27 mouse cellular contexts compared by ENCODE assay signal in genomic region chr7:126443997-126444396, GRCm38 (mm10). TPM values are rescaled to one million over a fixed set of nuclear protein-coding genes. Genes with fewer than 3 reads are reported as not detected.
"Had no signal": no experiment of that assay in that cellular context is flagged by ENCODE, and none has a peak within 500 bp of the region (broad histone marks: within the 10 kb centered on the region; RNA-seq: fewer than 3 reads in every experiment).

No protein-coding gene starts in this region.

- H3K9ac ChIP-seq: hindbrain, embryonic 12.5 days; hindbrain, embryonic 14.5 days; intestine, embryonic 15.5 days; limb, embryonic 12.5 days; liver, embryonic 13.5 days; liver, embryonic 15.5 days had no signal

- H3K27me3 ChIP-seq: hindbrain, embryonic 12.5 days; intestine, embryonic 15.5 days; limb, embryonic 12.5 days; liver, embryonic 13.5 days; liver, embryonic 15.5 days had no signal

- H3K4me1 ChIP-seq: hindbrain, embryonic 10.5 days; hindbrain, embryonic 12.5 days; intestine, embryonic 15.5 days; limb, embryonic 10.5 days; limb, embryonic 12.5 days; liver, embryonic 13.5 days; liver, embryonic 15.5 days had no signal

- H3K27ac ChIP-seq: hindbrain, embryonic 10.5 days; hindbrain, embryonic 12.5 days; hindbrain, embryonic 14.5 days; intestine, embryonic 15.5 days; layer of hippocampus, adult 2 months; left cerebral cortex, adult 2 months; limb, embryonic 10.5 days; limb, embryonic 12.5 days; liver, embryonic 13.5 days; liver, embryonic 15.5 days had no signal

- H3K4me3 ChIP-seq: hindbrain, embryonic 10.5 days; hindbrain, embryonic 12.5 days; intestine, embryonic 15.5 days; layer of hippocampus, adult 2 months; left cerebral cortex, adult 2 months; limb, embryonic 10.5 days; limb, embryonic 12.5 days; liver, embryonic 13.5 days; liver, embryonic 15.5 days had no signal

- DNase-seq: gastrocnemius, postnatal 25 days; heart, postnatal 10 days; heart, postnatal 4 days; kidney, adult 18-20 months; kidney, adult 8-10 months; kidney, postnatal 25 days; kidney, postnatal 4 days; liver; liver, embryonic 13.5 days had no signal

RNA-seq across cellular contexts. Expression of gene Atp2a1, which starts 18.9 kb away (rescaled TPM):
- total RNA-seq: granulocyte monocyte progenitor cell, adult 5-6 weeks had no signal

RNA-seq across cellular contexts. Expression of gene Cd19, which starts 29.3 kb away (rescaled TPM):
- total RNA-seq: granulocyte monocyte progenitor cell, adult 5-6 weeks; layer of hippocampus, adult 2 months; layer of hippocampus, postnatal 25 days; left cerebral cortex, adult 2 months; left cerebral cortex, postnatal 14 days; left cerebral cortex, postnatal 36 days had no signal
- polyA plus RNA-seq: heart, embryonic 11.5 days; heart, embryonic 14.5 days; hindbrain, embryonic 10.5 days; hindbrain, embryonic 12.5 days; hindbrain, embryonic 14.5 days; hindbrain, embryonic 16.5 days; intestine, embryonic 15.5 days; kidney, embryonic 14.5 days; limb, embryonic 10.5 days; limb, embryonic 12.5 days; liver, embryonic 11.5 days had no signal
